Mouse (Mus musculus) CH12.LX (cell line): Measurements from ENCODE around the gene Nhlrc1. TPM values are rescaled to one million over a fixed set of nuclear protein-coding genes. Genes with fewer than 3 reads are reported as not detected.

ENCODE experiments used
- DNase-seq: peaks from one replicate; pipeline ENCODE4 v3.0.0-alpha.2; 2013; ENCODE audit errors: extremely low read depth
- H3K27ac ChIP-seq: 2 replicates; pipeline ENCODE4 v1.5.1; 2012; ENCODE audit warnings: low read depth, mild to moderate bottlenecking, control low read depth, moderate library complexity; ENCODE audit not compliant: insufficient read depth
- H3K27me3 ChIP-seq: replicated peaks from 2 replicates; pipeline ENCODE3; 2012; ENCODE audit warnings: inconsistent platforms
- H3K36me3 ChIP-seq, 2 experiments: replicated peaks in 1 of 2; 2 replicates each; pipeline versions ENCODE3 to v1.6.1; 2012; ENCODE audit warnings: inconsistent platforms in 1 of 2, low read length in 1 of 2, mild to moderate bottlenecking in 1 of 2, mixed read lengths in 1 of 2, moderate library complexity in 1 of 2; ENCODE audit not compliant: control insufficient read depth in 1 of 2, insufficient read depth in 1 of 2
- H3K4me1 ChIP-seq, 2 experiments: 2 replicates each; pipeline ENCODE4 v1.6.1; 2012; ENCODE audit warnings: inconsistent platforms in 1 of 2, moderate library complexity in 1 of 2; ENCODE audit not compliant: insufficient read depth in 2 of 2, control insufficient read depth in 1 of 2
- H3K4me2 ChIP-seq: 2 replicates; pipeline ENCODE4 v1.6.1; 2012; ENCODE audit warnings: low read depth, mild to moderate bottlenecking, control low read depth; ENCODE audit not compliant: poor library complexity, insufficient read depth, severe bottlenecking
- H3K4me3 ChIP-seq, 3 experiments: fragments of 150-350 bp in 1 of 3; sonication (generic) in 1 of 3; replicated peaks in 1 of 3; 2 replicates each; pipeline versions ENCODE3 to v1.5.1; 2011 to 2012; ENCODE audit warnings: low read depth in 2 of 3, low read length in 2 of 3, mild to moderate bottlenecking in 2 of 3, moderate library complexity in 2 of 3, control low read depth in 1 of 3, improper control_type of control experiment in 1 of 3, inconsistent platforms in 1 of 3, mixed read lengths in 1 of 3; ENCODE audit not compliant: poor library complexity in 1 of 3
- H3K79me2 ChIP-seq: replicated peaks from 2 replicates; pipeline ENCODE4 v1.6.1; 2012; ENCODE audit warnings: mild to moderate bottlenecking, moderate library complexity; ENCODE audit not compliant: control insufficient read depth, poor library complexity, insufficient read depth, severe bottlenecking; ENCODE audit errors: extremely low read depth
- H3K9ac ChIP-seq: 2 replicates; pipeline ENCODE4 v1.6.1; 2012; ENCODE audit warnings: low read depth, mild to moderate bottlenecking, control low read depth, moderate library complexity; ENCODE audit not compliant: insufficient read depth
- H3K9me3 ChIP-seq: replicated peaks from 2 replicates; pipeline ENCODE3; 2012; ENCODE audit warnings: low read length, inconsistent platforms, mixed read lengths
- CHD1 ChIP-seq: IDR thresholded peaks from 2 replicates; pipeline ENCODE4 v1.6.1; 2012; ENCODE audit warnings: low read depth, low read length, improper control_type of control experiment, inconsistent platforms
- CHD2 ChIP-seq: IDR thresholded peaks from 2 replicates; pipeline ENCODE4 v1.6.1; 2011; ENCODE audit warnings: low read length, improper control_type of control experiment
- E2F4 ChIP-seq: IDR thresholded peaks from 2 replicates; pipeline ENCODE4 v1.6.1; 2011; ENCODE audit warnings: low read depth, low read length, improper control_type of control experiment; ENCODE audit not compliant: insufficient replicate concordance
- ELF1 ChIP-seq: IDR thresholded peaks from 2 replicates; pipeline ENCODE4 v1.6.1; 2014; ENCODE audit warnings: low read depth, mild to moderate bottlenecking, inconsistent platforms, low read length, improper control_type of control experiment
- GABPA ChIP-seq: IDR thresholded peaks from 2 replicates; pipeline ENCODE4 v1.6.1; 2012; ENCODE audit warnings: low read depth, low read length, improper control_type of control experiment, inconsistent platforms; ENCODE audit not compliant: insufficient replicate concordance
- IRF4 ChIP-seq: IDR thresholded peaks from 2 replicates; pipeline ENCODE4 v1.6.1; 2014; ENCODE audit warnings: low read depth, mild to moderate bottlenecking, inconsistent platforms, low read length, improper control_type of control experiment
- JUN ChIP-seq: IDR thresholded peaks from 2 replicates; pipeline ENCODE4 v1.6.1; 2011; ENCODE audit warnings: low read depth, mild to moderate bottlenecking, low read length, improper control_type of control experiment, moderate library complexity; ENCODE audit not compliant: insufficient read depth
- MAZ ChIP-seq: IDR thresholded peaks from 2 replicates; pipeline ENCODE4 v1.6.1; 2012; ENCODE audit warnings: low read depth, mild to moderate bottlenecking, inconsistent platforms, low read length, improper control_type of control experiment, moderate library complexity
- MXI1 ChIP-seq: IDR thresholded peaks from 2 replicates; pipeline ENCODE4 v1.6.1; 2011; ENCODE audit warnings: mild to moderate bottlenecking, low read depth, low read length, improper control_type of control experiment
- MYC ChIP-seq: IDR thresholded peaks from 2 replicates; pipeline ENCODE4 v1.6.1; 2011; ENCODE audit warnings: low read depth, mild to moderate bottlenecking, improper control_type of control experiment, low read length
- NELFE ChIP-seq: IDR thresholded peaks from 2 replicates; pipeline ENCODE4 v1.6.1; 2011; ENCODE audit warnings: low read depth, low read length, improper control_type of control experiment
- NRF1 ChIP-seq: IDR thresholded peaks from 2 replicates; pipeline ENCODE4 v1.6.1; 2014; ENCODE audit warnings: low read depth, mild to moderate bottlenecking, inconsistent platforms, low read length, improper control_type of control experiment, moderate library complexity
- RAD21 ChIP-seq: IDR thresholded peaks from 2 replicates; pipeline ENCODE4 v1.6.1; 2011; ENCODE audit warnings: low read depth, mild to moderate bottlenecking, low read length, improper control_type of control experiment, moderate library complexity
- RCOR1 ChIP-seq: conservative IDR thresholded peaks from 2 replicates; pipeline ENCODE4 v1.6.1; 2012; ENCODE audit warnings: low read depth, mild to moderate bottlenecking, inconsistent platforms, low read length, improper control_type of control experiment
- SMC3 ChIP-seq: IDR thresholded peaks from 2 replicates; pipeline ENCODE4 v1.6.1; 2011; ENCODE audit warnings: low read depth, low read length, improper control_type of control experiment
- TBP ChIP-seq: conservative IDR thresholded peaks from 2 replicates; pipeline ENCODE4 v1.6.1; 2011; ENCODE audit warnings: low read depth, low read length, improper control_type of control experiment
- TCF12 ChIP-seq: IDR thresholded peaks from 2 replicates; pipeline ENCODE4 v1.6.1; 2014; ENCODE audit warnings: low read depth, mild to moderate bottlenecking, inconsistent platforms, low read length, improper control_type of control experiment
- UBTF ChIP-seq: IDR thresholded peaks from 2 replicates; pipeline ENCODE4 v1.6.1; 2012; ENCODE audit warnings: low read depth, mild to moderate bottlenecking, inconsistent platforms, low read length, improper control_type of control experiment, moderate library complexity
- ZC3H11A ChIP-seq: IDR thresholded peaks from 2 replicates; pipeline ENCODE4 v1.6.1; 2012; ENCODE audit warnings: low read depth, mild to moderate bottlenecking, inconsistent platforms, low read length, improper control_type of control experiment
- ZNF384 ChIP-seq: IDR thresholded peaks from 2 replicates; pipeline ENCODE4 v1.6.1; 2012; ENCODE audit warnings: low read depth, low read length, improper control_type of control experiment, inconsistent platforms
- dilution Hi-C: fragments of 300-500 bp; cut with MboI; formaldehyde crosslinking; loops from 2 replicates; pipeline ENCODE4 v1.14.3; 2020; ENCODE audit warnings: low sequenced_read_pairs; ENCODE audit not compliant: extremely low pct_unique_long_range_greater_than_20kb, extremely low pct_ligation_motif_present
- in situ Hi-C: fragments of 300-500 bp; cut with MboI; formaldehyde crosslinking; loops from 3 replicates; pipeline ENCODE4 v1.14.3; 2019; ENCODE audit warnings: low sequenced_read_pairs, low pct_ligation_motif_present, low pct_unique_long_range_greater_than_20kb, mixed read lengths
- polyA plus RNA-seq: library from polyadenylated mRNA; unstranded; fragments of >175 nt; gene quantifications from 2 replicates; pipeline ENCODE4 v1.2.1, GENCODE M21; 2012; ENCODE audit warnings: low read depth; ENCODE audit not compliant: insufficient read length
- total RNA-seq, 2 experiments: library from RNA; depleted of rRNA; stranded (reverse); fragments of 300-350 nt in 1 of 2; fragments of >200 nt in 1 of 2; gene quantifications; 2 replicates each; pipeline ENCODE4 v1.2.3; 2012 to 2014

Gene Nhlrc1
- total and polyA plus RNA-seq, 3 experiments: not detected

- peaks cover 0 to 9% of the 10 kb centered on the region in 2 experiments; a peak in 3 of 4 replicates for H3K4me1 ChIP-seq
- no peak for DNase-seq
- TF ChIP-seq JUN: no peak
- in situ Hi-C loops: no loop called here
- H3K27ac ChIP-seq: no peak overlapping the region
- dilution Hi-C loops: no loop called here
- H3K9ac ChIP-seq: no peak overlapping the region
- H3K36me3 ChIP-seq: no peaks in the 10 kb centered on the region
- no peak overlapping the region for H3K4me2 ChIP-seq
- no peak overlapping the region for H3K4me3 ChIP-seq
- H3K27me3 ChIP-seq: no peaks in the 10 kb centered on the region
- H3K9me3 ChIP-seq: no peaks in the 10 kb centered on the region
- H3K79me2 ChIP-seq: no peaks in the 10 kb centered on the region
Measured at GRCm38 (mm10) chr13:47001590-47001989, 13.1 kb downstream of the Nhlrc1 start.

DNA sequence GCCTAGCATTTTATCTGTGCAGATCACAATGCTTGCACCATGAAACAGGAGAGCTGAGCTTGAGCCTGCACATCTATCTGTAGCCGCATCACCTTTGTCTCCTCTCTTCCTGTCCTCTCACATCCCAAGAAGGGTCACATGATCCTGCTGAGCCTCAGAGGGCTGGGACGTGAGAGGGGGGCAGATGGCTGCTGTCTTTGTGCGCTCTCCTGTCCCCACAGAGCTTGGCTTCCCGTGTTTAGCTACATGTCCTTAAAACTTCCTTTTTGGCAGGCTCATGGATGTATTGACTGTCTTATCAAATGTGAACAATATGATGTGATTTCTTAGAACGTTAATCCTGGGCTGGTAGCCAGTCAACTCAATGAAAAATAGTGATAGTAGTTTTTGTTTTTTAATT, 15.2 kb downstream of the Nhlrc1 start:
- H3K9ac ChIP-seq: no peak overlapping the region
- no peak overlapping the region for H3K4me3 ChIP-seq
- H3K4me1 ChIP-seq: peaks cover 0 to 9% of the 10 kb centered on the region in 2 experiments; a peak in 3 of 4 replicates
- TF ChIP-seq CHD1 (no peak), MAZ (no peak), IRF4 (no peak), ZC3H11A (no peak), ZNF384 (no peak), GABPA (no peak), MXI1 (no peak), MYC (no peak)
- H3K27ac ChIP-seq: no peak overlapping the region
- no peaks in the 10 kb centered on the region for H3K79me2 ChIP-seq
- DNase-seq: no peak
- H3K4me2 ChIP-seq: no peak overlapping the region
- no peaks in the 10 kb centered on the region for H3K9me3 ChIP-seq
- no peaks in the 10 kb centered on the region for H3K27me3 ChIP-seq
- in situ Hi-C loops: no loop called here
- H3K36me3 ChIP-seq: no peaks in the 10 kb centered on the region
- dilution Hi-C loops: no loop called here

- H3K9ac ChIP-seq: no peak overlapping the region
- H3K36me3 ChIP-seq: no peaks in the 10 kb centered on the region
- no peaks in the 10 kb centered on the region for H3K9me3 ChIP-seq
- DNase-seq: no peak
- H3K79me2 ChIP-seq: no peaks in the 10 kb centered on the region
- no peak for TF ChIP-seq MXI1
- TF ChIP-seq ELF1: no peak
- no peak for TF ChIP-seq TCF12
- no peak for TF ChIP-seq ZC3H11A
- no peak for TF ChIP-seq MAZ
- TF ChIP-seq CHD2: no peak
- TF ChIP-seq NELFE: no peak
- TF ChIP-seq CHD1: no peak
- no peak for TF ChIP-seq UBTF
- no peak for TF ChIP-seq GABPA
- TF ChIP-seq E2F4: no peak
- TF ChIP-seq NRF1: no peak
- TF ChIP-seq RAD21: no peak
- TF ChIP-seq MYC: no peak
- no peak for TF ChIP-seq RCOR1
- no peak for TF ChIP-seq TBP
- no peak for TF ChIP-seq SMC3
- no peak for TF ChIP-seq JUN
- no peak for TF ChIP-seq ZNF384
- in situ Hi-C loops (no loop called here), dilution Hi-C loops (no loop called here)
- H3K4me3 ChIP-seq: no peak overlapping the region
- H3K4me1 ChIP-seq: peaks cover 0 to 9% of the 10 kb centered on the region in 2 experiments; a peak in 3 of 4 replicates
- H3K27me3 ChIP-seq: no peaks in the 10 kb centered on the region
- no peak overlapping the region for H3K27ac ChIP-seq
- H3K4me2 ChIP-seq: peak overlapping the region; percentile 22; the same call in 1 of the 2 replicates
Measured at GRCm38 (mm10) chr13:46997355-46997754, 17.3 kb downstream of the Nhlrc1 start.
